Comparison of ENCODE assay signal across 15 mouse cellular contexts in genomic region chr5:62763046-62763445, GRCm38 (mm10). TPM values are rescaled to one million over a fixed set of nuclear protein-coding genes. Genes with fewer than 3 reads are reported as not detected.
DNase-seq lines count a peak whose midpoint lies in the region; ATAC-seq and TF ChIP-seq lines count a peak whose summit lies in the region.
"Had no signal": no experiment of that assay in that cellular context is flagged by ENCODE, and none has a peak within 500 bp of the region (broad histone marks: within the 10 kb centered on the region; RNA-seq: fewer than 3 reads in every experiment).

No protein-coding gene starts in this region.

- H3K79me2 ChIP-seq in macrophage (ENCODE audit: inconsistent target): peaks cover 42% of the 10 kb centered on the region

- DNase-seq in adrenal gland, postnatal 10 days: peak; percentile 2
- no peak for DNase-seq in adrenal gland, adult 8-10 months
- DNase-seq in kidney, adult 9 months: peak; percentile 53
- DNase-seq in gastrocnemius, postnatal 10 days: no peak
- no peak for DNase-seq in frontal cortex, postnatal 10 days (ENCODE audit: low spot score in 2 of 2)
- DNase-seq: adrenal gland, postnatal 25 days; cerebellum, postnatal 14 days had no signal

- no peak for ATAC-seq in kidney, embryonic 14.5 days (ENCODE audit: low FRiP score, low TSS enrichment)
- ATAC-seq: midbrain, embryonic 15.5 days had no signal

- H3K4me3 ChIP-seq in kidney, embryonic 14.5 days (ENCODE audit: low read length): no peak overlapping the region
- no peak overlapping the region for H3K4me3 ChIP-seq in cortical plate, adult 2 months (ENCODE audit: insufficient read depth, low read length)
- H3K4me3 ChIP-seq in macrophage (ENCODE audit: inconsistent target): no peak overlapping the region
- H3K4me3 ChIP-seq: erythroblast, embryonic 14.5 days; limb, embryonic 13.5 days; midbrain, embryonic 15.5 days had no signal

- 83% methylated on average over 1 of the region's 1 CpGs for WGBS in kidney, embryonic 14.5 days
- WGBS in macrophage (ENCODE audit: missing documents): 71% methylated on average over 1 of the region's 1 CpGs

- H3K36me3 ChIP-seq in kidney, embryonic 14.5 days (ENCODE audit: control insufficient read depth, insufficient read depth, low read length): no peaks in the 10 kb centered on the region
- no peaks in the 10 kb centered on the region for H3K36me3 ChIP-seq in macrophage (ENCODE audit: inconsistent target)
- H3K36me3 ChIP-seq: limb, embryonic 13.5 days; midbrain, embryonic 15.5 days had no signal

- no peaks in the 10 kb centered on the region for H3K9me3 ChIP-seq in kidney, embryonic 14.5 days (ENCODE audit: control insufficient read depth, low read length)
- H3K9me3 ChIP-seq: limb, embryonic 13.5 days; midbrain, embryonic 15.5 days had no signal

- H3K4me1 ChIP-seq in kidney, embryonic 14.5 days (ENCODE audit: control insufficient read depth, insufficient read depth, low read length): no peaks in the 10 kb centered on the region
- peaks cover 11% of the 10 kb centered on the region for H3K4me1 ChIP-seq in cortical plate, adult 2 months (ENCODE audit: control insufficient read depth, insufficient read depth, low read length)
- H3K4me1 ChIP-seq: limb, embryonic 13.5 days had no signal

- no peak for TF ChIP-seq POLR2A in cortical plate, adult 2 months (IDR thresholded peaks at IDR 0.05; ENCODE audit: extremely low read depth, insufficient read depth, low read length)

- no peak overlapping the region for H3K27ac ChIP-seq in kidney, embryonic 14.5 days (ENCODE audit: low read depth, low read length)
- peak overlapping the region; percentile 85 for H3K27ac ChIP-seq in cortical plate, adult 2 months (ENCODE audit: insufficient read depth, low read length)
- H3K27ac ChIP-seq in macrophage: peak overlapping the region; percentile 87
- H3K27ac ChIP-seq: limb, embryonic 13.5 days; midbrain, embryonic 15.5 days had no signal

- no peak overlapping the region for H3K4me2 ChIP-seq in kidney, embryonic 14.5 days (replicated peaks; ENCODE audit: low read depth, low read length)
- H3K4me2 ChIP-seq: limb, embryonic 13.5 days; midbrain, embryonic 15.5 days had no signal

- no peak for TF ChIP-seq CTCF in cortical plate, adult 2 months (IDR thresholded peaks at IDR 0.05; ENCODE audit: extremely low read depth, insufficient read depth, low read length)

- H3K9ac ChIP-seq in kidney, embryonic 14.5 days (ENCODE audit: low read depth, low read length): no peak overlapping the region
- H3K9ac ChIP-seq: limb, embryonic 13.5 days; midbrain, embryonic 15.5 days had no signal

- no peaks in the 10 kb centered on the region; the same call in 1 of the 2 replicates for H3K27me3 ChIP-seq in kidney, embryonic 14.5 days (ENCODE audit: control insufficient read depth, insufficient read depth, low read length)
- H3K27me3 ChIP-seq: midbrain, embryonic 15.5 days had no signal

RNA-seq across cellular contexts. Expression of gene Arap2, which starts 2.9 kb away (rescaled TPM):
- 1 to 10 TPM; 7.8 to 9.6 TPM for total RNA-seq in adrenal gland, postnatal 10 days (2021)
- total RNA-seq in adrenal gland, adult 8-10 months (2022): 1 to 10 TPM; 4.0 to 6.8 (median 5.0) TPM
- polyA plus RNA-seq in kidney, embryonic 14.5 days (2014; fragmentation: Nextera tagmentation; extraction: Ambion mirVana): 2.0 and 3.6 TPM in 2 replicates
- 48.1 and 48.5 TPM in 2 replicates for polyA plus RNA-seq in cortical plate, adult 2 months (2012; rRNA removed)
- total RNA-seq in macrophage (2018; cell fraction: chromatin; rRNA removed): 100 to 1,000 TPM in 4 of 26 experiments, 10 to 100 TPM in 21, 1 to 10 TPM in 1; 9.7 to 132 (median 42.9) TPM
- 10 to 100 TPM in 15 of 26 experiments, 1 to 10 TPM in 11; 5.7 to 22.4 (median 13.7) TPM for total RNA-seq in macrophage (2018; cell fraction: cytosol; rRNA removed)
- 10 to 100 TPM; 15.2 to 82.3 (median 29.1) TPM for total RNA-seq in macrophage (2018; cell fraction: nucleus; rRNA removed)
- polyA plus RNA-seq in macrophage (2018): 9.6 to 18.3 TPM (median 14.8 TPM) in 3 replicates
- total RNA-seq in gastrocnemius, postnatal 10 days (2021): 1 to 10 TPM; 2.1 to 3.6 TPM
- polyA plus RNA-seq: erythroblast, embryonic 14.5 days had no signal

RNA-seq across cellular contexts. Expression of gene Dthd1, which starts 50.6 kb away (rescaled TPM):
- total RNA-seq in adrenal gland, postnatal 10 days (2021): not detected
- total RNA-seq in adrenal gland, adult 8-10 months (2022): not detected
- not detected in 2 replicates for polyA plus RNA-seq in kidney, embryonic 14.5 days (2014; fragmentation: Nextera tagmentation; extraction: Ambion mirVana)
- polyA plus RNA-seq in cortical plate, adult 2 months (2012; rRNA removed): 0.04 and 0.08 TPM in 2 replicates
- total RNA-seq in macrophage (2018; cell fraction: chromatin; rRNA removed): not detected
- not detected for total RNA-seq in macrophage (2018; cell fraction: cytosol; rRNA removed)
- not detected for total RNA-seq in macrophage (2018; cell fraction: nucleus; rRNA removed)
- polyA plus RNA-seq in macrophage (2018): not detected in 3 replicates
- total RNA-seq in gastrocnemius, postnatal 10 days (2021): not detected
- total RNA-seq: adrenal gland, postnatal 25 days; gastrocnemius, adult 8-10 months had no signal
- polyA plus RNA-seq: erythroblast, embryonic 14.5 days; intestine, embryonic 14.5 days; limb, embryonic 13.5 days; midbrain, embryonic 15.5 days had no signal

Comparison
In these comparisons a context has a peak if more than half of its experiments do, and no peak if none do; other contexts are left out.
1. DNase-seq: peak in adrenal gland, postnatal 10 days (single experiment) and kidney, adult 9 months (single experiment); none in adrenal gland, adult 8-10 months (single experiment), gastrocnemius, postnatal 10 days (single experiment) and frontal cortex, postnatal 10 days (0 of 2).